Mouse (Mus musculus) G1E (cell line): ENCODE results near the gene Hoxb4.

ENCODE experiments used
- CTCF ChIP-seq: IDR thresholded peaks from 2 replicates; pipeline ENCODE4 v1.5.1; 2012; ENCODE audit warnings: low read depth, low read length, inconsistent platforms, mixed read lengths
- GATA1 ChIP-seq: IDR thresholded peaks from 2 replicates; pipeline ENCODE4 v1.6.1; 2012; ENCODE audit warnings: borderline replicate concordance, low read length, inconsistent platforms, mixed read lengths

DNA sequence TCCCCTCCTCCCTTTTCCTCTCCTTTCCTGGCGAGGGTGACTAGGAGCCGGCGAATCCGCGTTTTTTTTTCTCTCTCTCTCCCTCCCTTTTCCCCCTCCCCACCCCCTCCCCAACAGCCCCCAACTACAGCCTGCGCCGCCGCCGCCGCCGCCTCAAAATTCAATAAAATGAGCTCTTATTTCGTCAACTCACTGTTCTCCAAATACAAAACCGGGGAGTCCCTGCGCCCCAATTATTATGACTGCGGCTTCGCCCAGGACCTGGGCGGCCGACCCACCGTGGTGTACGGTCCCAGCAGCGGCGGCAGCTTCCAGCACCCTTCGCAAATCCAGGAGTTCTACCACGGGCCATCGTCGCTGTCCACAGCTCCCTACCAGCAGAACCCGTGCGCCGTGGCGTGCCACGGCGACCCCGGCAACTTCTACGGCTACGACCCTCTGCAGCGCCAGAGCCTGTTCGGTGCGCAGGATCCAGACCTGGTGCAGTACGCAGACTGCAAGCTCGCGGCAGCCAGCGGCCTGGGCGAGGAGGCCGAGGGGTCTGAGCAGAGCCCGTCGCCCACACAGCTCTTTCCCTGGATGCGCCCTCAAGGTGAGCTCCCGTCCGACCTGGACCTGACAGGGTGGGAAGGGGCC lies 35.2 kb upstream of the Hoxb4 start:
- TF ChIP-seq CTCF, result no peak
- no peak for TF ChIP-seq GATA1
